Mouse (Mus musculus): ENCODE measurements around the gene Vmn1r73. TPM values are rescaled to one million over a fixed set of nuclear protein-coding genes. Genes with fewer than 3 reads are reported as not detected.

The Vmn1r73 gene
- polyA plus RNA-seq (2016; fragmentation: Nextera tagmentation; extraction: Ambion mirVana) = not detected in 2 replicates

- Histone ChIP-seq H3K27me3 (replicated peaks) (no peaks in the 10 kb centered on the region), H3K27ac (no peak within 1 kb of the TSS), H3K9ac (no peak within 1 kb of the TSS), H3K9me3 (replicated peaks) (no peaks in the 10 kb centered on the region), H3K4me1 (no peaks in the 10 kb centered on the region), H3K4me2 (no peak within 1 kb of the TSS), H3K36me3 (no peaks in the 10 kb centered on the region), H3K4me3 (no peak within 1 kb of the TSS)
- no peak for ATAC-seq
- WGBS (ENCODE audit: insufficient replicate concordance) = 74% methylated on average over 1 of the region's 1 CpGs
Observed at GRCm38 (mm10) chr7:11729966-11730365, at the start of gene Vmn1r73. Gene Vmn1r73, plus strand, starts transcription at chr7:11730266.

Other genes with a start within 250 kb of the Vmn1r73 start
- gene Zscan4-ps2, start 216.0 kb upstream of the Vmn1r73 start, polyA plus RNA-seq (2016; fragmentation: Nextera tagmentation; extraction: Ambion mirVana) = not detected in 2 replicates
- gene Zscan4-ps3, start 121.0 kb upstream of the Vmn1r73 start, polyA plus RNA-seq (2016; fragmentation: Nextera tagmentation; extraction: Ambion mirVana) = not detected in 2 replicates
- not detected in 2 replicates for gene Vmn1r72, start 50.1 kb upstream of the Vmn1r73 start, polyA plus RNA-seq (2016; fragmentation: Nextera tagmentation; extraction: Ambion mirVana)
- gene Vmn1r74, start 103.7 kb downstream of the Vmn1r73 start, polyA plus RNA-seq (2016; fragmentation: Nextera tagmentation; extraction: Ambion mirVana) = not detected in 2 replicates
- gene Vmn1r75, start 144.4 kb downstream of the Vmn1r73 start, polyA plus RNA-seq (2016; fragmentation: Nextera tagmentation; extraction: Ambion mirVana) = not detected in 2 replicates
- not detected in 2 replicates for gene Vmn1r76, start 207.9 kb downstream of the Vmn1r73 start, polyA plus RNA-seq (2016; fragmentation: Nextera tagmentation; extraction: Ambion mirVana)

All from liver, embryonic 12.5 days (tissue).